Mouse (Mus musculus) CH12.LX (cell line): ENCODE results near the gene Foxk1. TPM values are rescaled to one million over a fixed set of nuclear protein-coding genes. Genes with fewer than 3 reads are reported as not detected.

Experiments
- DNase-seq: peaks from one replicate; pipeline ENCODE4 v3.0.0-alpha.2; 2013; ENCODE audit errors: extremely low read depth
- H3K27ac ChIP-seq: 2 replicates; pipeline ENCODE4 v1.5.1; 2012; ENCODE audit warnings: low read depth, mild to moderate bottlenecking, control low read depth, moderate library complexity; ENCODE audit not compliant: insufficient read depth
- H3K27me3 ChIP-seq: replicated peaks from 2 replicates; pipeline ENCODE3; 2012; ENCODE audit warnings: inconsistent platforms
- H3K36me3 ChIP-seq, 2 experiments: replicated peaks in 1 of 2; 2 replicates each; pipeline versions ENCODE3 to v1.6.1; 2012; ENCODE audit warnings: inconsistent platforms in 1 of 2, low read length in 1 of 2, mild to moderate bottlenecking in 1 of 2, mixed read lengths in 1 of 2, moderate library complexity in 1 of 2; ENCODE audit not compliant: control insufficient read depth in 1 of 2, insufficient read depth in 1 of 2
- H3K4me1 ChIP-seq, 2 experiments: 2 replicates each; pipeline ENCODE4 v1.6.1; 2012; ENCODE audit warnings: inconsistent platforms in 1 of 2, moderate library complexity in 1 of 2; ENCODE audit not compliant: insufficient read depth in 2 of 2, control insufficient read depth in 1 of 2
- H3K4me2 ChIP-seq: 2 replicates; pipeline ENCODE4 v1.6.1; 2012; ENCODE audit warnings: low read depth, mild to moderate bottlenecking, control low read depth; ENCODE audit not compliant: poor library complexity, insufficient read depth, severe bottlenecking
- H3K4me3 ChIP-seq, 3 experiments: fragments of 150-350 bp in 1 of 3; sonication (generic) in 1 of 3; replicated peaks in 1 of 3; 2 replicates each; pipeline versions ENCODE3 to v1.5.1; 2011 to 2012; ENCODE audit warnings: low read depth in 2 of 3, low read length in 2 of 3, mild to moderate bottlenecking in 2 of 3, moderate library complexity in 2 of 3, control low read depth in 1 of 3, improper control_type of control experiment in 1 of 3, inconsistent platforms in 1 of 3, mixed read lengths in 1 of 3; ENCODE audit not compliant: poor library complexity in 1 of 3
- H3K79me2 ChIP-seq: replicated peaks from 2 replicates; pipeline ENCODE4 v1.6.1; 2012; ENCODE audit warnings: mild to moderate bottlenecking, moderate library complexity; ENCODE audit not compliant: control insufficient read depth, poor library complexity, insufficient read depth, severe bottlenecking; ENCODE audit errors: extremely low read depth
- H3K9ac ChIP-seq: 2 replicates; pipeline ENCODE4 v1.6.1; 2012; ENCODE audit warnings: low read depth, mild to moderate bottlenecking, control low read depth, moderate library complexity; ENCODE audit not compliant: insufficient read depth
- H3K9me3 ChIP-seq: replicated peaks from 2 replicates; pipeline ENCODE3; 2012; ENCODE audit warnings: low read length, inconsistent platforms, mixed read lengths
- BHLHE40 ChIP-seq: IDR thresholded peaks from 2 replicates; pipeline ENCODE4 v1.6.1; 2011; ENCODE audit warnings: mild to moderate bottlenecking, low read depth, low read length, improper control_type of control experiment
- CTCF ChIP-seq, 2 experiments: IDR thresholded peaks in 1 of 2; conservative IDR thresholded peaks in 1 of 2; 2 replicates each; pipeline ENCODE4 v1.5.1; 2011 to 2012; ENCODE audit warnings: low read depth in 2 of 2, low read length in 2 of 2, improper control_type of control experiment in 1 of 2, inconsistent platforms in 1 of 2, mild to moderate bottlenecking in 1 of 2, moderate library complexity in 1 of 2
- E2F4 ChIP-seq: IDR thresholded peaks from 2 replicates; pipeline ENCODE4 v1.6.1; 2011; ENCODE audit warnings: low read depth, low read length, improper control_type of control experiment; ENCODE audit not compliant: insufficient replicate concordance
- ELF1 ChIP-seq: IDR thresholded peaks from 2 replicates; pipeline ENCODE4 v1.6.1; 2014; ENCODE audit warnings: low read depth, mild to moderate bottlenecking, inconsistent platforms, low read length, improper control_type of control experiment
- EP300 ChIP-seq: IDR thresholded peaks from 2 replicates; pipeline ENCODE4 v1.6.1; 2011; ENCODE audit warnings: low read length, improper control_type of control experiment
- ETS1 ChIP-seq: conservative IDR thresholded peaks from 2 replicates; pipeline ENCODE4 v1.6.1; 2012; ENCODE audit warnings: low read depth, mild to moderate bottlenecking, inconsistent platforms, low read length, improper control_type of control experiment, moderate library complexity
- GABPA ChIP-seq: IDR thresholded peaks from 2 replicates; pipeline ENCODE4 v1.6.1; 2012; ENCODE audit warnings: low read depth, low read length, improper control_type of control experiment, inconsistent platforms; ENCODE audit not compliant: insufficient replicate concordance
- HCFC1 ChIP-seq: IDR thresholded peaks from 2 replicates; pipeline ENCODE4 v1.6.1; 2012; ENCODE audit warnings: low read depth, mild to moderate bottlenecking, inconsistent platforms, low read length, improper control_type of control experiment
- JUND ChIP-seq: conservative IDR thresholded peaks from 2 replicates; pipeline ENCODE4 v1.6.1; 2011; ENCODE audit warnings: low read depth, low read length, improper control_type of control experiment
- KAT2A ChIP-seq: IDR thresholded peaks from 2 replicates; pipeline ENCODE4 v1.6.1; 2012; ENCODE audit warnings: low read length, improper control_type of control experiment, inconsistent platforms; ENCODE audit not compliant: insufficient replicate concordance
- MAZ ChIP-seq: IDR thresholded peaks from 2 replicates; pipeline ENCODE4 v1.6.1; 2012; ENCODE audit warnings: low read depth, mild to moderate bottlenecking, inconsistent platforms, low read length, improper control_type of control experiment, moderate library complexity
- MXI1 ChIP-seq: IDR thresholded peaks from 2 replicates; pipeline ENCODE4 v1.6.1; 2011; ENCODE audit warnings: mild to moderate bottlenecking, low read depth, low read length, improper control_type of control experiment
- MYC ChIP-seq: IDR thresholded peaks from 2 replicates; pipeline ENCODE4 v1.6.1; 2011; ENCODE audit warnings: low read depth, mild to moderate bottlenecking, improper control_type of control experiment, low read length
- POLR2A ChIP-seq: IDR thresholded peaks from 2 replicates; pipeline ENCODE4 v1.6.1; 2011; ENCODE audit warnings: low read depth, mild to moderate bottlenecking, improper control_type of control experiment, low read length
- POLR2AphosphoS2 ChIP-seq: IDR thresholded peaks from 2 replicates; pipeline ENCODE4 v1.6.1; 2011; ENCODE audit warnings: low read depth, low read length, improper control_type of control experiment
- RAD21 ChIP-seq: IDR thresholded peaks from 2 replicates; pipeline ENCODE4 v1.6.1; 2011; ENCODE audit warnings: low read depth, mild to moderate bottlenecking, low read length, improper control_type of control experiment, moderate library complexity
- RCOR1 ChIP-seq: conservative IDR thresholded peaks from 2 replicates; pipeline ENCODE4 v1.6.1; 2012; ENCODE audit warnings: low read depth, mild to moderate bottlenecking, inconsistent platforms, low read length, improper control_type of control experiment
- SIN3A ChIP-seq: IDR thresholded peaks from 2 replicates; pipeline ENCODE4 v1.6.1; 2012; ENCODE audit warnings: low read length, improper control_type of control experiment, inconsistent platforms
- UBTF ChIP-seq: IDR thresholded peaks from 2 replicates; pipeline ENCODE4 v1.6.1; 2012; ENCODE audit warnings: low read depth, mild to moderate bottlenecking, inconsistent platforms, low read length, improper control_type of control experiment, moderate library complexity
- USF1 ChIP-seq: IDR thresholded peaks from 2 replicates; pipeline ENCODE4 v1.6.1; 2014; ENCODE audit warnings: low read depth, mild to moderate bottlenecking, inconsistent platforms, low read length, improper control_type of control experiment
- ZC3H11A ChIP-seq: IDR thresholded peaks from 2 replicates; pipeline ENCODE4 v1.6.1; 2012; ENCODE audit warnings: low read depth, mild to moderate bottlenecking, inconsistent platforms, low read length, improper control_type of control experiment
- ZKSCAN1 ChIP-seq: IDR thresholded peaks from 2 replicates; pipeline ENCODE4 v1.6.1; 2012; ENCODE audit warnings: low read depth, inconsistent platforms, low read length, improper control_type of control experiment, borderline replicate concordance
- ZNF384 ChIP-seq: IDR thresholded peaks from 2 replicates; pipeline ENCODE4 v1.6.1; 2012; ENCODE audit warnings: low read depth, low read length, improper control_type of control experiment, inconsistent platforms
- dilution Hi-C: fragments of 300-500 bp; cut with MboI; formaldehyde crosslinking; loops from 2 replicates; pipeline ENCODE4 v1.14.3; 2020; ENCODE audit warnings: low sequenced_read_pairs; ENCODE audit not compliant: extremely low pct_unique_long_range_greater_than_20kb, extremely low pct_ligation_motif_present
- in situ Hi-C: fragments of 300-500 bp; cut with MboI; formaldehyde crosslinking; loops from 3 replicates; pipeline ENCODE4 v1.14.3; 2019; ENCODE audit warnings: low sequenced_read_pairs, low pct_ligation_motif_present, low pct_unique_long_range_greater_than_20kb, mixed read lengths
- polyA plus RNA-seq: library from polyadenylated mRNA; unstranded; fragments of >175 nt; gene quantifications from 2 replicates; pipeline ENCODE4 v1.2.1, GENCODE M21; 2012; ENCODE audit warnings: low read depth; ENCODE audit not compliant: insufficient read length
- total RNA-seq, 2 experiments: library from RNA; depleted of rRNA; stranded (reverse); fragments of 300-350 nt in 1 of 2; fragments of >200 nt in 1 of 2; gene quantifications; 2 replicates each; pipeline ENCODE4 v1.2.3; 2012 to 2014

The Foxk1 gene
- total and polyA plus RNA-seq, 3 experiments: 5.3 to 23.4 (median 11.3) TPM

DNA sequence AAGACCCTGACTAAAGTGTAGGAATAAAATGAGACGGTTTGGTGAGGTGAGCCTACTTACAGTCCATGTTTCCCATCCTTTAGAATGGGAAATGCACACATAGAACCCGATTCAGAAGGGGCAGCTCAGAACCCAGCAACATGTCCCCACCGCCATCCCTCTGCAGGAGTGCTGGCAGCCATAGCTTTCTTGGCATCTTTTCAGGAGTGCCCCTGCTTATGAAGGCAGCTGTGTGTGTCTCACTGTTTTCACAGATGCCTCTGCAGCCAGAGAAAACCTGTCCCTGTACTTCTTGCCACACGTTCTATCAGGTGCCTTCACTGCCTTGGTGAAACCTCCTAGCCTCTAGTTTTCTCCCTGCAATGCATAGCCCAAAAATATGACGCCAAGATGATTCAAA, 40.1 kb upstream of the Foxk1 start:
- dilution Hi-C loops (no loop called here), in situ Hi-C loops (no loop called here)
- Histone ChIP-seq H3K27ac (no peak overlapping the region), H3K79me2 (no peaks in the 10 kb centered on the region), H3K9me3 (no peaks in the 10 kb centered on the region), H3K4me3 (no peak overlapping the region), H3K4me1 (peaks cover 0 to under 1% of the 10 kb centered on the region in 2 experiments; a peak in 2 of 4 replicates), H3K4me2 (no peak overlapping the region), H3K9ac (no peak overlapping the region), H3K27me3 (no peaks in the 10 kb centered on the region), H3K36me3 (no peaks in the 10 kb centered on the region)
- no peak for TF ChIP-seq MXI1
- no peak for TF ChIP-seq ZNF384
- TF ChIP-seq POLR2AphosphoS2: no peak
- TF ChIP-seq EP300: no peak
- TF ChIP-seq MYC: no peak
- TF ChIP-seq USF1: no peak
- TF ChIP-seq KAT2A: no peak
- DNase-seq: no peak

DNA sequence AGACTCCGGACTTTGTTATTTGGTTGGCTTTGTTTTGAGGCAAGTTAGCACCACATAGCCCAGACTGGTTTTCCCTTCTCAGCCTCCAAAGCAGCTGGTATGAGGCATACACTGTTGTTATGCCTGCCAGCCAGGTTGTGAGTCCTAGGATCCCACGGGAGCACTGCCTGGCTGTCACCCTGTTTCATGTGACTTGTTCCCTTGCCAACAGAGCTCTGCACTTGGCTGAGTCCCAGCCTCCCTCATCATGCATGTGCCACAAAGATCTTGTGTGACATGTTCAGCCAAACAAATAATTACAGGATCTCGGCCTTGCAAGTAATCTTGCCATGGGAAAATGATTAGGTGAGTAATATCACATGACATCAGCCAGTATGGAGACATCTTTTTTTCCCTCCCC, 38.4 kb upstream of the Foxk1 start:
- in situ Hi-C loops: no loop called here
- H3K79me2 ChIP-seq: no peaks in the 10 kb centered on the region
- no peaks in the 10 kb centered on the region for H3K9me3 ChIP-seq
- peaks cover 5% of the 10 kb centered on the region in 2 experiments; a peak in 3 of 4 replicates for H3K4me1 ChIP-seq
- H3K4me3 ChIP-seq: no peak overlapping the region
- no peak overlapping the region for H3K4me2 ChIP-seq
- dilution Hi-C loops: no loop called here
- no peak for DNase-seq
- H3K27ac ChIP-seq: no peak overlapping the region
- H3K9ac ChIP-seq: no peak overlapping the region
- H3K36me3 ChIP-seq: no peaks in the 10 kb centered on the region
- H3K27me3 ChIP-seq: no peaks in the 10 kb centered on the region
- TF ChIP-seq MXI1 (no peak), ZC3H11A (no peak), POLR2A (no peak), CTCF (conservative IDR thresholded peaks at IDR 0.05 in 1 of 2, IDR thresholded peaks at IDR 0.05 in 1 of 2; ENCODE audit: low read depth in 2 of 2, low read length in 2 of 2) (no peak), MAZ (no peak), RAD21 (no peak), E2F4 (no peak), ZNF384 (no peak), BHLHE40 (no peak), ZKSCAN1 (no peak), GABPA (no peak), JUND (no peak), UBTF (no peak), EP300 (no peak), RCOR1 (no peak), ELF1 (no peak), SIN3A (no peak), HCFC1 (no peak), ETS1 (no peak)
- TF ChIP-seq, all 38 proteins: peak for 0
